Mouse (Mus musculus) MEL (cell line): Measurements from ENCODE around the gene Fcer1g. TPM values are rescaled to one million over a fixed set of nuclear protein-coding genes. Genes with fewer than 3 reads are reported as not detected.

Experiments
- DNase-seq: peaks from one replicate; pipeline ENCODE4 v3.0.0; 2011; ENCODE audit warnings: low read depth, low spot score
- H3K27ac ChIP-seq: 2 replicates; pipeline ENCODE4 v1.5.1; 2012; ENCODE audit warnings: low read depth, mild to moderate bottlenecking, control low read depth, low read length, moderate library complexity; ENCODE audit not compliant: control insufficient read depth
- H3K27me3 ChIP-seq, 2 experiments: fragments of 150-350 bp in 1 of 2; sonication (generic) in 1 of 2; 2 replicates each; pipeline ENCODE4 v1.6.1; 2012; ENCODE audit warnings: low read length in 2 of 2, mild to moderate bottlenecking in 2 of 2, improper control_type of control experiment in 1 of 2, moderate library complexity in 1 of 2; ENCODE audit not compliant: insufficient read depth in 2 of 2, control insufficient read depth in 1 of 2
- H3K36me3 ChIP-seq, 2 experiments: 2 replicates each; pipeline ENCODE4 v1.6.1; 2012 to 2014; ENCODE audit warnings: low read length in 2 of 2, improper control_type of control experiment in 1 of 2, inconsistent platforms in 1 of 2, mild to moderate bottlenecking in 1 of 2; ENCODE audit not compliant: insufficient read depth in 2 of 2, control insufficient read depth in 1 of 2
- H3K4me1 ChIP-seq, 2 experiments: fragments of 150-350 bp in 1 of 2; sonication (generic) in 1 of 2; 2 replicates each; pipeline ENCODE4 v1.6.1; 2012; ENCODE audit warnings: low read length in 2 of 2, improper control_type of control experiment in 1 of 2, mild to moderate bottlenecking in 1 of 2; ENCODE audit not compliant: insufficient read depth in 2 of 2, control insufficient read depth in 1 of 2
- H3K4me3 ChIP-seq, 2 experiments: fragments of 150-350 bp in 1 of 2; sonication (generic) in 1 of 2; 2 replicates each; pipeline ENCODE4 v1.5.1; 2012; ENCODE audit warnings: low read depth in 2 of 2, low read length in 2 of 2, mild to moderate bottlenecking in 2 of 2, moderate library complexity in 2 of 2, control low read depth in 1 of 2, improper control_type of control experiment in 1 of 2; ENCODE audit not compliant: control insufficient read depth in 1 of 2, insufficient read depth in 1 of 2
- H3K79me2 ChIP-seq: 2 replicates; pipeline ENCODE4 v1.6.1; 2012; ENCODE audit warnings: mild to moderate bottlenecking, low read length, moderate library complexity; ENCODE audit not compliant: control insufficient read depth, poor library complexity, insufficient read depth
- H3K9ac ChIP-seq: 2 replicates; pipeline ENCODE4 v1.6.1; 2012; ENCODE audit warnings: low read depth, mild to moderate bottlenecking, control low read depth, low read length, moderate library complexity; ENCODE audit not compliant: control insufficient read depth, poor library complexity, severe bottlenecking
- H3K9me3 ChIP-seq: fragments of 150-350 bp; sonication (generic); replicated peaks from 2 replicates; pipeline ENCODE4 v1.6.1; 2012; ENCODE audit warnings: mild to moderate bottlenecking, low read length, improper control_type of control experiment, moderate library complexity; ENCODE audit not compliant: insufficient read depth
- BHLHE40 ChIP-seq: IDR thresholded peaks from 2 replicates; pipeline ENCODE4 v1.6.1; 2012; ENCODE audit warnings: low read depth, mild to moderate bottlenecking, inconsistent platforms, low read length, improper control_type of control experiment, borderline replicate concordance
- CHD1 ChIP-seq: IDR thresholded peaks from 2 replicates; pipeline ENCODE4 v1.6.1; 2012; ENCODE audit warnings: low read depth, mild to moderate bottlenecking, inconsistent platforms, low read length, improper control_type of control experiment
- CHD2 ChIP-seq: IDR thresholded peaks from 2 replicates; pipeline ENCODE4 v1.6.1; 2011; ENCODE audit warnings: low read length, improper control_type of control experiment
- CTCF ChIP-seq, 3 experiments: IDR thresholded peaks in 2 of 3; conservative IDR thresholded peaks in 1 of 3; 2 replicates each; pipeline ENCODE4 v1.5.1; 2011 to 2012; ENCODE audit warnings: low read length in 3 of 3, low read depth in 2 of 3, mild to moderate bottlenecking in 2 of 3, improper control_type of control experiment in 1 of 3, inconsistent platforms in 1 of 3, mixed read lengths in 1 of 3, moderate library complexity in 1 of 3; ENCODE audit not compliant: control insufficient read depth in 1 of 3, insufficient read depth in 1 of 3, poor library complexity in 1 of 3, severe bottlenecking in 1 of 3
- ELF1 ChIP-seq: IDR thresholded peaks from 2 replicates; pipeline ENCODE4 v1.6.1; 2014; ENCODE audit warnings: low read depth, mild to moderate bottlenecking, inconsistent platforms, low read length, improper control_type of control experiment, moderate library complexity
- EP300 ChIP-seq, 2 experiments: IDR thresholded peaks; 2 replicates each; pipeline ENCODE4 v1.6.1; 2011; ENCODE audit warnings: improper control_type of control experiment in 2 of 2, low read length in 2 of 2, low read depth in 1 of 2, mild to moderate bottlenecking in 1 of 2
- ETS1 ChIP-seq: IDR thresholded peaks from 2 replicates; pipeline ENCODE4 v1.6.1; 2012; ENCODE audit warnings: low read depth, mild to moderate bottlenecking, inconsistent platforms, low read length, improper control_type of control experiment, moderate library complexity
- GABPA ChIP-seq: IDR thresholded peaks from 2 replicates; pipeline ENCODE4 v1.6.1; 2012; ENCODE audit warnings: low read depth, mild to moderate bottlenecking, inconsistent platforms, low read length, improper control_type of control experiment, moderate library complexity
- GATA1 ChIP-seq: IDR thresholded peaks from 2 replicates; pipeline ENCODE4 v1.6.1; 2011; ENCODE audit warnings: low read depth, low read length, improper control_type of control experiment
- JUND ChIP-seq: IDR thresholded peaks from 2 replicates; pipeline ENCODE4 v1.6.1; 2011; ENCODE audit warnings: low read depth, mild to moderate bottlenecking, improper control_type of control experiment, low read length
- KAT2A ChIP-seq: conservative IDR thresholded peaks from 2 replicates; pipeline ENCODE4 v1.6.1; 2012; ENCODE audit warnings: low read depth, low read length, improper control_type of control experiment, inconsistent platforms
- MAFK ChIP-seq: IDR thresholded peaks from 2 replicates; pipeline ENCODE4 v1.6.1; 2011; ENCODE audit warnings: low read depth, mild to moderate bottlenecking, low read length, improper control_type of control experiment, borderline replicate concordance
- MAX ChIP-seq: IDR thresholded peaks from 2 replicates; pipeline ENCODE4 v1.6.1; 2011; ENCODE audit warnings: low read length, improper control_type of control experiment
- MAZ ChIP-seq: IDR thresholded peaks from 2 replicates; pipeline ENCODE4 v1.6.1; 2012; ENCODE audit warnings: low read depth, mild to moderate bottlenecking, inconsistent platforms, low read length, improper control_type of control experiment
- MEF2A ChIP-seq: IDR thresholded peaks from 2 replicates; pipeline ENCODE4 v1.6.1; 2014; ENCODE audit warnings: low read depth, mild to moderate bottlenecking, inconsistent platforms, low read length, improper control_type of control experiment; ENCODE audit not compliant: poor library complexity, insufficient replicate concordance, severe bottlenecking; ENCODE audit errors: extremely low read depth
- MXI1 ChIP-seq: IDR thresholded peaks from 2 replicates; pipeline ENCODE4 v1.6.1; 2011; ENCODE audit warnings: mild to moderate bottlenecking, low read depth, low read length, improper control_type of control experiment
- MYB ChIP-seq: IDR thresholded peaks from 2 replicates; pipeline ENCODE4 v1.6.1; 2011; ENCODE audit warnings: mild to moderate bottlenecking, low read depth, low read length, improper control_type of control experiment
- MYC ChIP-seq: IDR thresholded peaks from 2 replicates; pipeline ENCODE4 v1.6.1; 2011; ENCODE audit warnings: low read depth, mild to moderate bottlenecking, low read length, improper control_type of control experiment, moderate library complexity
- NELFE ChIP-seq: IDR thresholded peaks from 2 replicates; pipeline ENCODE4 v1.6.1; 2011; ENCODE audit warnings: low read depth, low read length, improper control_type of control experiment
- NRF1 ChIP-seq: IDR thresholded peaks from 2 replicates; pipeline ENCODE4 v1.6.1; 2014; ENCODE audit warnings: low read depth, mild to moderate bottlenecking, inconsistent platforms, low read length, improper control_type of control experiment, moderate library complexity; ENCODE audit not compliant: poor library complexity, insufficient read depth, severe bottlenecking
- POLR2A ChIP-seq, 2 experiments: IDR thresholded peaks; 2 replicates each; pipeline ENCODE4 v1.6.1; 2011 to 2012; ENCODE audit warnings: low read length in 2 of 2, mild to moderate bottlenecking in 2 of 2, control low read depth in 1 of 2, improper control_type of control experiment in 1 of 2, low read depth in 1 of 2, moderate library complexity in 1 of 2; ENCODE audit not compliant: control insufficient read depth in 1 of 2, insufficient read depth in 1 of 2, poor library complexity in 1 of 2
- POLR2AphosphoS2 ChIP-seq: IDR thresholded peaks from 2 replicates; pipeline ENCODE4 v1.6.1; 2011; ENCODE audit warnings: low read length, improper control_type of control experiment
- POLR2AphosphoS5 ChIP-seq: IDR thresholded peaks from 2 replicates; pipeline ENCODE4 v1.6.1; 2012; ENCODE audit warnings: low read depth, borderline replicate concordance, mild to moderate bottlenecking, inconsistent platforms, low read length, moderate library complexity, mixed read lengths
- RAD21 ChIP-seq: IDR thresholded peaks from 2 replicates; pipeline ENCODE4 v1.6.1; 2011; ENCODE audit warnings: mild to moderate bottlenecking, low read depth, low read length, improper control_type of control experiment
- RCOR1 ChIP-seq: IDR thresholded peaks from 2 replicates; pipeline ENCODE4 v1.6.1; 2012; ENCODE audit warnings: low read depth, mild to moderate bottlenecking, inconsistent platforms, low read length, improper control_type of control experiment
- SIN3A ChIP-seq: IDR thresholded peaks from 2 replicates; pipeline ENCODE4 v1.6.1; 2012; ENCODE audit warnings: low read length, improper control_type of control experiment, inconsistent platforms
- SMC3 ChIP-seq: IDR thresholded peaks from 2 replicates; pipeline ENCODE4 v1.6.1; 2011; ENCODE audit warnings: low read depth, low read length, improper control_type of control experiment
- TAL1 ChIP-seq: IDR thresholded peaks from 2 replicates; pipeline ENCODE4 v1.6.1; 2012; ENCODE audit warnings: mild to moderate bottlenecking, inconsistent platforms, low read length, moderate library complexity, mixed read lengths
- TBP ChIP-seq: IDR thresholded peaks from 2 replicates; pipeline ENCODE4 v1.8.0; 2011; ENCODE audit warnings: low read depth, low read length, improper control_type of control experiment
- TCF12 ChIP-seq: IDR thresholded peaks from 2 replicates; pipeline ENCODE4 v1.6.1; 2014; ENCODE audit warnings: low read depth, mild to moderate bottlenecking, inconsistent platforms, low read length, improper control_type of control experiment, moderate library complexity
- UBTF ChIP-seq: IDR thresholded peaks from 2 replicates; pipeline ENCODE4 v1.6.1; 2012; ENCODE audit warnings: low read depth, mild to moderate bottlenecking, inconsistent platforms, low read length, improper control_type of control experiment, moderate library complexity, borderline replicate concordance; ENCODE audit not compliant: insufficient read depth
- USF1 ChIP-seq: IDR thresholded peaks from 2 replicates; pipeline ENCODE4 v1.6.1; 2014; ENCODE audit warnings: low read depth, mild to moderate bottlenecking, inconsistent platforms, low read length, improper control_type of control experiment, moderate library complexity
- USF2 ChIP-seq, 2 experiments: IDR thresholded peaks; 2 replicates each; pipeline ENCODE4 v1.6.1; 2011 to 2012; ENCODE audit warnings: improper control_type of control experiment in 2 of 2, low read length in 2 of 2, borderline replicate concordance in 1 of 2, inconsistent platforms in 1 of 2, low read depth in 1 of 2, mild to moderate bottlenecking in 1 of 2; ENCODE audit not compliant: insufficient read depth in 1 of 2
- ZC3H11A ChIP-seq: IDR thresholded peaks from 2 replicates; pipeline ENCODE4 v1.6.1; 2012; ENCODE audit warnings: low read depth, mild to moderate bottlenecking, inconsistent platforms, low read length, improper control_type of control experiment
- ZKSCAN1 ChIP-seq: IDR thresholded peaks from 2 replicates; pipeline ENCODE4 v1.6.1; 2012; ENCODE audit warnings: low read depth, mild to moderate bottlenecking, inconsistent platforms, low read length, improper control_type of control experiment, moderate library complexity
- ZMIZ1 ChIP-seq: IDR thresholded peaks from 2 replicates; pipeline ENCODE4 v1.6.1; 2012; ENCODE audit warnings: low read depth, mild to moderate bottlenecking, inconsistent platforms, low read length, improper control_type of control experiment, moderate library complexity
- polyA plus RNA-seq, 2 experiments: library from polyadenylated mRNA; stranded (reverse) in 1 of 2; unstranded in 1 of 2; fragments of >175 nt in 1 of 2; fragments of >200 nt in 1 of 2; gene quantifications; 2 replicates each; pipeline versions ENCODE4 v1.2.1 to v1.2.4; 2012; ENCODE audit warnings: low replicate concordance in 2 of 2, low read depth in 1 of 2; ENCODE audit not compliant: insufficient read length in 2 of 2, insufficient read depth in 1 of 2, missing spikeins in 1 of 2
- total RNA-seq: library from RNA; depleted of rRNA; stranded (reverse); fragments of 300-350 nt; gene quantifications from 2 replicates; pipeline ENCODE4 v1.2.3, GENCODE M21; 2012

Fcer1g gene
- total and polyA plus RNA-seq, 3 experiments = 0.62 to 1.1 TPM; not detected in 1

DNA sequence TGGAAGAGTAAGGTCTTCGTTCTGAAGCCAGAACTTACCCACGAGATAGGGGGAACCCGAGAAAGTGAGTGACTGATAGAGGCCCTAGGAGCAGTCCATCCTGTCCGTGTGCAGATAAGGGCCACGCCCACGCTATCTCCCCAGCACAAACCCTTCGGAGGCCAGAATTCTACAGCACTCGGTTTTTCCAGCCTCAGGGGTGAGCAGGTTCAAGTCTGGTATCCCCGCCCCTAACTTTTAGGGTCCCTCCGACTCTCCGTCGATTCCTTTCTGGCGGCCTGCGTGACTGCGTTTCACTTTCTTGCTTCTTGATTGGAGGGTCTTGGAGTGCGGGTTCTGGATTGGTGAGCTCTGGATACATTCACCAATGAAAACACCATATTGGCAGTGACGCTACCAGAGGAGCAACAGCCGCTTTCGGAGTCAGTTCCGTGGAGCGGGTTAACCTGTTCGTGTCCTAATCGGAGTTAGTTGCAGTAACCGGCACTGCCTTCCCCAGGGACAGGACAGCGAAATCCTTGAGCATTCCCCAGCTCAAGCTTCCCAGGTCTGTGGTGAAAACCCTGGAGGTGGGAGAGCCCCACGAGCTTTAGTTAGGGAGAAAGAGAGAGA lies 46.9 kb upstream of the Fcer1g start, which contains the start of gene Ppox:
Gene Ppox (minus strand): TSS at position 271 of the 612 bp plus-strand sequence.
- Histone ChIP-seq H3K79me2 (peaks cover 4% of the 10 kb centered on the region; the same call in 1 of the 2 replicates), H3K27ac (peak within 1 kb of the TSS; percentile 93), H3K9me3 (no peaks in the 10 kb centered on the region), H3K4me3 (peak within 1 kb of the TSS; percentile 62 to 80), H3K36me3 (peaks cover 1 to 10% of the 10 kb centered on the region in 2 experiments), H3K4me1 (peaks cover 0 to 10% of the 10 kb centered on the region in 2 experiments; a peak in 1 of 4 replicates), H3K9ac (peak within 1 kb of the TSS; percentile 85), H3K27me3 (no peaks in the 10 kb centered on the region)
- peak; percentile 99 for DNase-seq
- TF ChIP-seq MEF2A (no peak), NRF1 (peak; percentile 36; the same call in 1 of the 2 replicates), MAX (peak; percentile 74), TCF12 (peak; percentile 98), EP300 (IDR thresholded peaks at IDR 0.05; ENCODE audit: low read depth in 1 of 2, low read length in 2 of 2) (peak; percentile 92 to 96), TBP (peak; percentile 84), TAL1 (peak; percentile 95), POLR2AphosphoS2 (peak; percentile 80), ZC3H11A (no peak), ELF1 (peak; percentile 60), ZKSCAN1 (no peak), GATA1 (peak; percentile 99), UBTF (no peak), USF2 (IDR thresholded peaks at IDR 0.05; ENCODE audit: borderline replicate concordance in 1 of 2, insufficient read depth in 1 of 2, low read depth in 1 of 2, low read length in 2 of 2) (no peak), MXI1 (peak; percentile 79), MAZ (peak; percentile 66; the same call in 1 of the 2 replicates), POLR2A (IDR thresholded peaks at IDR 0.05; ENCODE audit: control insufficient read depth in 1 of 2, insufficient read depth in 1 of 2, low read depth in 1 of 2, low read length in 2 of 2, poor library complexity in 1 of 2) (peak; percentile 29 to 82; a peak in 2 of 4 replicates), MAFK (no peak; the same call in 1 of the 2 replicates), RCOR1 (peak; percentile 87), KAT2A (peak; percentile 73), BHLHE40 (no peak; the same call in 1 of the 2 replicates), JUND (no peak), CHD2 (peak; percentile 41; the same call in 1 of the 2 replicates), CHD1 (no peak), USF1 (peak; percentile 9; the same call in 1 of the 2 replicates), GABPA (no peak), RAD21 (no peak), POLR2AphosphoS5 (no peak), CTCF (IDR thresholded peaks at IDR 0.05 in 2 of 3, conservative IDR thresholded peaks at IDR 0.05 in 1 of 3; ENCODE audit: control insufficient read depth in 1 of 3, insufficient read depth in 1 of 3, low read depth in 2 of 3, low read length in 3 of 3, poor library complexity in 1 of 3, severe bottlenecking in 1 of 3) (no peak), ETS1 (peak; percentile 94), SIN3A (peak; percentile 98), NELFE (peak; percentile 68), ZMIZ1 (no peak), SMC3 (no peak), MYC (peak; percentile 51; the same call in 1 of the 2 replicates), MYB (peak; percentile 79)
